Mouse (Mus musculus) hindbrain, embryonic 11.5 days (tissue): ENCODE measurements at regions not wholly inside any gene's neighbourhood (a gene's known extent, or its start where the extent isn't known, plus 50 kb on each side); places are given as distances from the start of the nearest gene placed in this dataset.
"Not testable (repeated sequence)": the region's sequence is repeated elsewhere in the genome, so short reads cannot be mapped to it uniquely, and the experiment has no call there.

Source experiments
- ATAC-seq: fragments of 200-750 bp; cut with Nextera tagmentation; 2 replicates; pipeline ENCODE4 v1.8.0; 2017; ENCODE audit warnings: mild to moderate bottlenecking, moderate TSS enrichment, moderate library complexity; ENCODE audit not compliant: low FRiP score
- DNase-seq: peaks from one replicate; pipeline ENCODE4 v3.0.0-alpha.2; 2015; ENCODE audit warnings: low spot score
- H3K27ac ChIP-seq: fragments of 300-500 bp; sonication (generic); 2 replicates; pipeline ENCODE4 v1.5.1; 2014; ENCODE audit warnings: mild to moderate bottlenecking, low read depth, low read length
- H3K27me3 ChIP-seq: fragments of 300-500 bp; sonication (generic); 2 replicates; pipeline ENCODE4 v1.6.1; 2014; ENCODE audit warnings: mild to moderate bottlenecking, low read length, moderate library complexity, mixed read lengths; ENCODE audit not compliant: control insufficient read depth, insufficient read depth
- H3K36me3 ChIP-seq: fragments of 300-500 bp; sonication (generic); 2 replicates; pipeline ENCODE4 v1.6.1; 2014; ENCODE audit warnings: mild to moderate bottlenecking, low read length, moderate library complexity, mixed read lengths; ENCODE audit not compliant: control insufficient read depth, insufficient read depth
- H3K4me1 ChIP-seq: fragments of 300-500 bp; sonication (generic); replicated peaks from 2 replicates; pipeline ENCODE4 v1.6.1; 2014; ENCODE audit warnings: low read length, mixed read lengths; ENCODE audit not compliant: control insufficient read depth, insufficient read depth
- H3K4me2 ChIP-seq: fragments of 300-500 bp; sonication (generic); replicated peaks from 2 replicates; pipeline ENCODE4 v1.6.1; 2014; ENCODE audit warnings: mild to moderate bottlenecking, low read depth, low read length
- H3K4me3 ChIP-seq: fragments of 300-500 bp; sonication (generic); 2 replicates; pipeline ENCODE4 v1.5.1; 2014; ENCODE audit warnings: low read depth, low read length
- H3K9ac ChIP-seq: fragments of 300-500 bp; sonication (generic); 2 replicates; pipeline ENCODE4 v1.6.1; 2014; ENCODE audit warnings: low read depth, low read length
- H3K9me3 ChIP-seq: fragments of 300-500 bp; sonication (generic); 2 replicates; pipeline ENCODE4 v1.6.1; 2016; ENCODE audit warnings: low read length; ENCODE audit not compliant: control insufficient read depth
- WGBS: fragments of 180-500 bp; shearing (Covaris S2); extraction: QIAGEN DNeasy Blood & Tissue Kit; methylation state at CpG from one replicate; pipeline ENCODE4 v1.1.7; 2014; 5-methylcytosine and 5-hydroxymethylcytosine counted together

GRCm38 (mm10) chr12:11037951-11038350, 112.9 kb downstream of the Kcns3 start:
- no peak overlapping the region for H3K4me3 ChIP-seq
- H3K27me3 ChIP-seq, result no peaks in the 10 kb centered on the region
- WGBS, result 94% methylated on average over 4 of the region's 4 CpGs
- no peaks in the 10 kb centered on the region for H3K9me3 ChIP-seq
- no peak overlapping the region for H3K27ac ChIP-seq
- H3K36me3 ChIP-seq, result no peaks in the 10 kb centered on the region
- no peak overlapping the region for H3K4me2 ChIP-seq
- H3K4me1 ChIP-seq, result no peaks in the 10 kb centered on the region
- no peak for DNase-seq
- no peak for ATAC-seq
- H3K9ac ChIP-seq, result no peak overlapping the region

DNA sequence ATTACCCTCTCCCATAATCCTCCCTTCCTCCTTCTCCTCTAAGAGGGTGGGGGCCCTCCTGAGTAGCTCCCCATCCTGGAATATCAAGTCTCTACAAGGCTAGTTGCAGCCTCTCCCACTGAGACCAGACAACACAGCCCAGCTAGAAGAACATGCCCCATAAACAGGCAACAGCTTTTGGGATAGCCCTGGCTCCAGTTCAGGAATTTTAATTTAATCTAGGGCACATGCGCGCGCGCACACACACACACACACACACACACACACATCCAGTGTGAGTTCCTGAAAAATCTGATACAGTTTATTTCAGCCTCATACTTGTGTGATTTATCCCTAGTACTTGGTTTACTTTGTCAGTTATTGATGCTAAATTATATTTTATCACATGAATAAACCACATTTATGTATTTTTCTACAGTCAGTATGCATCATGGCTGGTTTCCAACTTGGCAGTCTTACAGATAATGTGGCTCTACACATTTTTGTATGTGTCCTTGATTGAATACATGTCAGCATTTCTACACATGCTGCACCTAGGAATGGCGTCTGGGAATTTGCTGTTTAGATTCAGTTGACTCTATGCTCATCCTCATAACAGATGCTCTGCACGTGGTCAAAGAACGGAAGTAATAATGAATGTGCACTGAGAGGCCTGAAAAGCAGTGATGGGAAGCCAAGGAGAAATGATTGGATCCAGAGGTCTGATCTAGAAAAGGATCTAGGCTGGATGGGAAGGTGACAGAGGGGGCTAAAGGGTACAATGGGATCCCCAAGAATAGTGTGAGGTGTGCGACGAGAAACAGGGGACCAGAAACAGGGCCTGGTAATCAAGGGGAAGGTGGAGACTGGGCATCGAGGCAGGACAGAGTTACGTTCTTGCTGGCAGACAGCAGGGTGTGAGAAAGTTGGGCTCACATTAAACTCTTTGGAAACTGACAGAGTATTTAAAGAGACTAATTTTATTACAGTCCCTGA, 130.0 kb downstream of the Kcns3 start:
- Histone ChIP-seq H3K9me3 (no peaks in the 10 kb centered on the region), H3K36me3 (no peaks in the 10 kb centered on the region), H3K4me1 (no peaks in the 10 kb centered on the region), H3K9ac (no peak overlapping the region), H3K4me3 (no peak overlapping the region), H3K27ac (no peak overlapping the region), H3K4me2 (no peak overlapping the region), H3K27me3 (no peaks in the 10 kb centered on the region)
- DNase-seq, result no peak
- WGBS, result 92% methylated on average over 11 of the region's 11 CpGs
- no peak for ATAC-seq

DNA sequence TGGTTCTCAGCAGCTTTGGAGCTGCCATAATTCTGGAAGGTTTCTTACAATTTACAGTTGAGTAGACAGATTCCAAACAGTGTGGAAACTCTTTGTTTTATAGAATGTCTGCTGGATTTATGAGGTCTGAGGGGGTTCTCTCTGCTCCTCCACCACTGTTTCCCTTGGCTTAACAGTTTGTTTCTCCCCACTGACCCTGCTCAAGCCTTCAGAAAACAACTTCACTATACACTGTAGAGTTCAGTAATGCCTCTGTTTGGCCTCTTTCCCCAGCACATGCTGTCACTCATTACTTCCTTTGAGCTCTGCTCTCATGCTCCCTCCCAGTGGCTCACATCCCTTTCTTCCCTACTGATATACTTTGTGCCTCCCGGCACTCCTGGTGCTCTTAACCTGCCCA, 139.7 kb downstream of the Kcns3 start:
- Histone ChIP-seq H3K4me3 (no peak overlapping the region), H3K9me3 (no peaks in the 10 kb centered on the region), H3K4me1 (no peaks in the 10 kb centered on the region), H3K27me3 (no peaks in the 10 kb centered on the region), H3K4me2 (no peak overlapping the region), H3K27ac (no peak overlapping the region), H3K9ac (no peak overlapping the region), H3K36me3 (no peaks in the 10 kb centered on the region)
- DNase-seq (no peak), ATAC-seq (no peak)
- 89% methylated on average over 1 of the region's 1 CpGs for WGBS

- ATAC-seq (no peak), DNase-seq (no peak)
- no peaks in the 10 kb centered on the region for H3K27me3 ChIP-seq
- H3K27ac ChIP-seq, result no peak overlapping the region
- no peaks in the 10 kb centered on the region for H3K4me1 ChIP-seq
- 82% methylated on average over 3 of the region's 3 CpGs for WGBS
- H3K36me3 ChIP-seq, result no peaks in the 10 kb centered on the region
- H3K4me3 ChIP-seq, result no peak overlapping the region
- no peaks in the 10 kb centered on the region for H3K9me3 ChIP-seq
- no peak overlapping the region for H3K4me2 ChIP-seq
- H3K9ac ChIP-seq, result no peak overlapping the region
Observed at GRCm38 (mm10) chr12:10984295-10984694, 166.6 kb downstream of the Kcns3 start.

DNA sequence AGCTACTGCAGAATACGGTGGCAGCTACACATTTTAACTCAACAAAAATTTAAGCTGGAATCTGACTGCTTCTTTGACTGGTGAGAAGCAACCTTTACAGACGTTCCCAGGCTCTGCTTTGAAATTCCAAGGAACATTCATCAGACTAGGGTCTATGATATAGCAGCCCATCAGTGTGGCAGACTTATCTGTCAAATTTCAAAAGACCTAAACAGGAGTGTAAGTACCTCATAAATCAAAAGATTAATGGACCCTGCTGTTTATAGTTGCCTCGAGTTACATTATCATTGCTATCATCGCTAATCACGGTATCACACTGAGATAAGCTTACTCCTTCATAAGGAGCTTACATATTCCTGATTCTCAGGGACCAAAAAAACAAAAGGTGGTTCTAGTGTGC, 201.7 kb downstream of the Kcns3 start:
- Histone ChIP-seq H3K27me3 (no peaks in the 10 kb centered on the region), H3K9ac (no peak overlapping the region), H3K27ac (no peak overlapping the region), H3K36me3 (no peaks in the 10 kb centered on the region), H3K4me3 (no peak overlapping the region), H3K4me1 (no peaks in the 10 kb centered on the region), H3K9me3 (no peaks in the 10 kb centered on the region), H3K4me2 (no peak overlapping the region)
- WGBS, result 73% methylated on average over 5 of the region's 5 CpGs
- ATAC-seq (no peak), DNase-seq (no peak)

GRCm38 (mm10) chr12:10941064-10941463, 209.8 kb downstream of the Kcns3 start:
- Histone ChIP-seq H3K4me1 (no peaks in the 10 kb centered on the region), H3K27me3 (no peaks in the 10 kb centered on the region), H3K9me3 (no peaks in the 10 kb centered on the region), H3K4me2 (no peak overlapping the region), H3K36me3 (no peaks in the 10 kb centered on the region), H3K27ac (no peak overlapping the region), H3K9ac (no peak overlapping the region), H3K4me3 (no peak overlapping the region)
- ATAC-seq (no peak), DNase-seq (no peak)
- 78% methylated on average over 3 of the region's 3 CpGs for WGBS

GRCm38 (mm10) chr12:10900054-10900453, 250.8 kb downstream of the Kcns3 start:
- not testable (repeated sequence) for H3K36me3 ChIP-seq, ATAC-seq, H3K27ac ChIP-seq, H3K9me3 ChIP-seq, H3K4me3 ChIP-seq, H3K4me1 ChIP-seq, H3K4me2 ChIP-seq, DNase-seq, H3K27me3 ChIP-seq, H3K9ac ChIP-seq
- WGBS, result 94% methylated on average over 9 of the region's 14 CpGs

DNA sequence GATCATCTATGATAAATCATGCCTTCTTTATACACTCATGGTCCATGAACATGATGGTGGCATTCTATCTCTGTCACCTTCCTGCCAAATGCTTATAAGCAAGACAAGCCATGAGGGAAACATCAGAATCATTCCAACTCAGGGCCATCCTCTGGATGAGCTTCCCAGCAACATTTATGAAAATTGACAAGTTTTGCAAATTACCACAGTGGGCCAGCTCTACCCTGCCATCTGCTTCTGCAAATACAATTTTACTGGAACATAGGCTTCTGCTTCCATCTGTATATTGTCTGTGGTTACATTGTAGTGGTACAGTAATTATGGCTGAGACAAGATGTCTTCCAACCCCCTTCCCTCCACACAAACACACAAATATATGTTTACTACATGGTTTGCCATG, 272.1 kb downstream of the Kcns3 start:
- no peak overlapping the region for H3K4me2 ChIP-seq
- H3K27ac ChIP-seq, result no peak overlapping the region
- H3K4me1 ChIP-seq, result no peaks in the 10 kb centered on the region
- H3K9ac ChIP-seq, result no peak overlapping the region
- H3K4me3 ChIP-seq, result no peak overlapping the region
- no peak for DNase-seq
- no peaks in the 10 kb centered on the region for H3K36me3 ChIP-seq
- peaks cover 2% of the 10 kb centered on the region; the same call in 1 of the 2 replicates for H3K27me3 ChIP-seq
- ATAC-seq, result no peak
- H3K9me3 ChIP-seq, result no peaks in the 10 kb centered on the region
